Mouse (Mus musculus) mesoderm, embryonic 11.5 days (tissue): ENCODE data around the gene Fgfr2.

Experiments used
- DNase-seq: peaks from one replicate; pipeline ENCODE4 v3.0.0-alpha.2; 2012; ENCODE audit warnings: low read depth, low spot score

Gene Fgfr2

DNA sequence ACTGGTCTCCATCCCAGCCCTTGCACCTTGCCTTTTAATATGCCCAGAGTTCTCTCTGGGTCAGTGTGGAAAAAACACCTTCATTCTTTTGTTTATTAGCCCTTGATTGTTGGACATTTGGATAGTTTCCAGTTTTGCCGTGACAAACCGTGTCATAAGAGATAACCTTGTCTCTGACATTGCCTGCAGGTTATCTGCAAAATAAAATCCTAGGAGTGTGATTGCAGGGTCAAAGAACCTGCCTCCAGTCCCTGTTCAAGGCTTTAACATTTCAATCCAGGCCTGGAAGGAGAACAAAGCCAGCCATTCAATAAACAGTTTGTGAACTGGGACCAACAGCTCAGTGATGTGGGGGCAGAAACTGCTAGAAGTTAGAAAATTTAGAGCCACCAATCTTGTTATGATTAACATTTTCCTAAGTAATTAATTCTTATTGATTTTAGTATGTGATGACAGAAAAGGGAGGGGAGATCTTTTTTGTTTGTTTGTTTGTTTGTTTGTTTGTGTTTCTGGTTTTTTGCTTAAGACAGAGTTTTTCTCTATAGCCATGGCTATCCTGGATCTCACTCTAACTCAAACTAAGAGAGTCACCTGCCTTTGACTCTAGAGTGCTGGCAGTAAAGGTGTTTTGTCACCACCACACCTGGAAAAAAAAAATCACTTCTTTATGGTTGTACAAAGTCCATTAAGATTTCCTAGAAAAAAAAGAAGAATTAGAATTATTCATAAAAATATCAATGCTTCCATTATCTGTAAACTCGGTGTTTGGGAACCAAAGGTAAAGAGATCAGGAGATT lies 537.3 kb downstream of the Fgfr2 start:
- DNase-seq, result no peak

DNA sequence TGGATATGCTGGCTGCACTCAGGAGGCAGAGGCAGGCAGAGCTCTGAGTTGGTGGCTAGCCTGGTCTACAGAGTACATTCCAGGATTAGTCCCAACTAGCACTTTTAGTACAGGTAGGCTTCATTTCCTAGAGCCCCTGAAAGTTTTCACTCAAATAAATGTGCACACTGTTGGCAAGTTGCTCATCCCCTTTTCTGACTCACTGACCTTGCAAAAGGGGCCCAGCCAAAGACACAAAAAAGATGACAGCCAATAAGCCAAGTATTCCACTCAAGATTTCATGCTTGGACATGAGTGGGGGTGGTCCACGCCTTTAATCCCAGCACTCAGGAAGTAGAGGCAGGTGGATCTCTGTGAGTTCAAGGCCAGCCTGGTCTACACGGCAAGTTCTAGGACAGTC lies 541.7 kb downstream of the Fgfr2 start:
- DNase-seq, result no peak

DNA sequence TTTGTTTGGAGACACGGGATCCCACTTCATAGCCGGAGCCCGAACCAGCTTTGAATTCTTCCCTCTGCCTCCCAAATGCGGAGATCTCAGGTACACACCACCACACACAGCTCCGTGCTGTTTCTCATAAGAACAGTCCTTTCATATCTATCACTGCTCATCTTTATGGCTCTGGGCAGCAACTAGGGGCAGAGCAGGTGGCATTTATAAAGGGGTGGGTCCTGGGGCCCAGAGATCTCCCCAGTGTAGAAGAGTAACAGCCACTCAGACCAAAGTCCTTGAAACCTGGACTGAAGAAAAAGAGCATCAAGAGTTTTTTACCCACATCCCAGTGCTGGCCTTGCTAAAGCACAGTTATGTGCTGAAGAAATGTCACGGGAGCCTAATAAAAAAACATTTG lies 542.6 kb downstream of the Fgfr2 start:
- no peak for DNase-seq

DNA sequence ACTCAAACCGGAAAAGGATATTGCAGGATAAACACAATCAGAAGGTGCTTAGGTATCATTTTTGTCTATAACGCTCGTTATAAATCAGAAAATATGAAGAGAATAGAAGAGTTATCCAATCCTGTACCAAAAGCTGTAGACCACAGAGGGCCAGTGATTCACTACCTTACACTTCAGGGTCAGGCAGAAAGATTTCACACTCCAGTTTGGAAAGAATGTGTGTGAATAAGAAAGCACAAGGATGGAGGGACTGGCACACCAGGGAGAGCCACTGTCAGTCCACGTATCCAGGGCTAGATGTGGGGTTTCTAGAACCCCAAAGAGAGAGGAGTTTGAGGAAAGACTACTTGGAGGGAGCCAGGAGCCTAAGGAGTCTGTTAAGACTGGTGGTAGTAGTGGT lies 546.3 kb downstream of the Fgfr2 start:
- DNase-seq, result no peak

DNA sequence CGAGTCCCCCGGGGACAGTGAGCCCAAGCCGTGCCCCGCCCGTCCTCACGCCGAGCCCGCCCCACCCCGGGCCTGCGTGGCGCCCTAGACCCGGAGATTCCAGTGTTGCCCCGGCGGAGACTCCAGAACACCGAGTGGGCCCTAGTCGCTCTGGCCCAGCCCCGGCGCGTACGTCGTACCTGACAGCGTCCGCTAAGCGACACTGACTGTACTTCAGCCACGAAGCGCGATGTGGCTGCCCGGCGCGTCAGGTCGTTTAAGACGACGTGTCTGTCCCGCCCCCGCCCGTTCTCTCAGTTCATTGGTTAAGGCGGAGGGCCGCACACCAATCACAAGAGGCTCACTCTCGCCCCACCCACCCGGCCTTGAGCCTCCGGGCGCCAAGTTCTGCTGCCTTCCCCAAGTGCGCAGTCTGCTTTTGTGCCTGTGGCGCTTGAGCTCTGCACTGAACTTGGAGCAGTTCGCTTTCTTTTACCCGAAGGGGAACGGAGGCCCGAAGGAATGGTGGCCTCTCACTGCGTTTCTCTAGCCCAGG lies 547.0 kb downstream of the Fgfr2 start, which contains the start of gene Oat:
Gene Oat, minus strand, starts transcription at position 283 of the 535 bp plus-strand sequence.
- DNase-seq, result peak; percentile 96

DNA sequence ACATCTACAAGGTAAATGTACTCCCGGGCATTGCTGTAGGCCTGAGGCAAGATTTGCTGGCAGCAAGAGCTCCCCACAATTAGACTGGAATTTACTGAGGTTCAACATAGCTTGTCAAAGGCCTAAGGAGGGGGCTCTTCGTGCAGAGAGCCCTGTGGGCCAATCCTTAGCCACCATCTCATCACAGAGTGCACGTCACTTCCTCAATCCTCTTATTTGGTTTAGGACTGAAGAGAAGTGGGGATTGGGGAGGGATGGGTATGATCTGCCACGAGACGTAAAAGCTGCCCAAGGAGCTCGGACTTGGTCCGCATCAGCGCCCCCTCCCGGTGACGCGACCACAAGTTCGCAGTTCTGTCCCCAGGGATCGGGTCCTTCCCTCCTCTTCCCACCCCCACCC lies 547.5 kb downstream of the Fgfr2 start:
- DNase-seq, result peak; percentile 93

DNA sequence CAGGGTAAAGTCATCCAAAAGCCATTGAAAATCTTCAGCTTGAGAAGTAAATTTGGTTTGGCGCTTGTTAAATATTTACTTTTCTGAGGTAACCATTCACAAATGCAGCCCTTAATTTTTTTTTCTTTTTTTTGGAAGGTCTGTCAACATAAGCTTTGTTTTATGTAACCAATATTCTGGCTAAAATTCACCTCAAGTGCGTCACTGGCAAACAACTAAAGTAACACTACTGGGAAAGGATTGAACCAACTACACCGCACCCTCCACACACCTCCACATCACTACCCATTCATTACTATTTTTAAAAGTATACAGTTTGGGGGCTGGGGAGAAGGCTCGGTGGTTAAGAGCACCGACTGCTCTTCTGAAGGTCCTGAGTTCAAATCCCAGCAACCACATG lies 548.5 kb downstream of the Fgfr2 start:
- no peak for DNase-seq

DNA sequence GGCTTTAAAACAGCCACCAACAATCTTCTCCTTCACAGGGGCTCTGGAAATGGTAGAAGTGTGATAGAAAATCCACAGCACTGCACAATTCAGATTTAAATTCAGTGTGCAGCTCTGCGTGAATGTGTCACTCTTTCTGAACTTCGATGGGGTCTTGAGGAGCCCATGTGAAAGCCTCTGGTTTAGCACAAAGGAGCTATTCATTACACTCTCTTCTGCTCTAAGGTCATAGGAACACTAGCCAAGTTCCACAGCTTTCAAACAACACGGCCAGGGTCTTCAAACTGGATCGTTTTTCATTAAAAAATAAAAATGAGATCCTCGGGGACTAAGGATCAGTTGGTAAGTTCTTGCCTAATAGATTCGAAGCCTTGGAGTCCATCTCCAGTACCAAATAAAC lies 549.9 kb downstream of the Fgfr2 start:
- DNase-seq, result no peak

DNA sequence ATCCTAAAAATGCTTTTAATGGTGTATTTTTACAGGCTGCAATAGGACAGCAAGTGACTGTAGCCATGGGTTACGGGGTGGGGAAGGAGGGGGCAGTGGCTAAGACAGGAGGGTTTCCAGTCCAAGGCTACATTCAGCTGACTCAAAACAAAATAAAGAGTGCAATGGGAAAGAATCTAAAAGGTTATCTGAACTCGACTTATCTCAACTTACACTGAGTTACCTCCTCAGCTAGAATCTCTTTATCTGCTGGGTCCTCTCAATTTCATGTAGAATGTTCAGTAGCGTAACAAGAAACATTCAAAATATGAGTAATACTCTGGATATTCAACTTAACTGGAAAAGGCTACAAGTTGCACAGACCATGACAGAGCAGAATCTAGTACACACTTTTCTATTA lies 550.4 kb downstream of the Fgfr2 start:
- no peak for DNase-seq

DNA sequence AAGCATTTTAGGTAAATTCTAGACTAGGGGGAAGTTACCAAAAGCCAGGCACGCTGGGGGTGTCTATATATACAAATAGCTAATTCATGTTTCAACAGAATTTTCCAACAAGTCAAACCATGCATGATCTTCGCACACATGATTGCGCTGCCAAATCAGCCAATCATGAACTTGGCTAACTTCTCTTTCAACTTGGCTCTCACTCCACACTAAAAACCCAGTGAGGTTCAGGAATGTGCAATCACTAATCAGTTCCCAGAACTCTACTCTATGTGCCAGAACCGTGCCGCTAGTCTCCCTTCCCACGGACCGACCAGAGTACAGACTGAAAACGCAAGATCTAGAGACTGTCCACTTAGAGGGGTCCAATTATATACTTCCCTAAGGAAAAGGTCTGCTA lies 551.7 kb downstream of the Fgfr2 start:
- no peak for DNase-seq

DNA sequence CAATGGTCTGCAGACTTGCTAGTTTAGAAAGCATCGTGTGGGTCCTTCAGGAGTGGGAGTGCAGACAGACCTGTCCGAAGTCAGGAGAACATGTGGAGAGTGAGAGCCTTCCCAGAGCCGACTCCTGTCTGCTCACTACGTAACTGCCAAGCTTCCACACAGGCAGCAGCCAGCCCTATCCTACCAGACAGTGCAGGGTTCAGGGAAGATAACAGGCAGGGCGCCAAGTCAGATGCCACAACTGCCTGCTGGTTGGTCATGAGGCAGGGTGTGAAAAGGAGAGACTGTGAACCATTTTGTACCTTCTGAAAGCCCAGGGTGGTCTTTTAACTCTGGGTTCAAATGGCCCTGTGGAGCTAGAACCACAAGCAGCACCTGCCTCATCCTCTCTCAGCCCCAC lies 553.1 kb downstream of the Fgfr2 start:
- no peak for DNase-seq

DNA sequence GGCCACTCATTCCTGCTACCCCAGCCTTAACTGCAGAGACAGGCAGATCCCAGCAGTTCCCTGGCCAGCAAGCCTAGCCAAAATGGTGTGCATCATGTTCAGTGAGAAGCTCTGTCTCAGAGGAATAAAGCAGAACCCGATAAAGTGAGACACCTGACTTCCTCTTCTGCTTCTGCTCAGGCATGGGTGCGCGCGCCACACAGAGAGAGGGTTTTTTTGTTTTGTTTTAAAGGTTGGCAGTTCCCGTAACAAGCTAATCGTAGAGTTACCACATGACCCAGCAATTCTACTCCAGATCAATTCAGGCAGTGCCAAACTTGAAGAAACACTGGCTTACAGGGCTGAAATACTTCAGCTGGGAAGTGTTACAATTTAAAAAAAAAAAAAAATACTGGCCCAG lies 554.3 kb downstream of the Fgfr2 start:
- DNase-seq, result no peak

DNA sequence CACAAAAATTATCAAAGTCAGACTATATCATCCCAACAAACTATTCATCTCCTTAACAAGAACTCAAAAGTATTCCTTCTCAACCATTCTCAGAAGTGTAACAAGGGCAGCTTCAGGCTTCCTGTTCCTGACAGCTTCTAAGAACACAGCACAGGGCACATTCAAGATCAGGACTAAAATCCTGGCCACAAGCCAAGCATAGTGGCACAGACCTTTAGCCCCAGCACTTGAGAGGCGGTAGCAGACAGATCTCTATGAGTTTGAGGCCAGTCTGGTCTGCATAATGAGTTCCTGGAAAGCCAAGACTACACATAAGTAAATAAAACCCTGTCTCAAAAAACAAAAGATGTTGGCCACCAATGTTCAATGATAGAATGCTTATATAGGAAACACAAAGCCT lies 557.3 kb downstream of the Fgfr2 start:
- DNase-seq, result no peak

DNA sequence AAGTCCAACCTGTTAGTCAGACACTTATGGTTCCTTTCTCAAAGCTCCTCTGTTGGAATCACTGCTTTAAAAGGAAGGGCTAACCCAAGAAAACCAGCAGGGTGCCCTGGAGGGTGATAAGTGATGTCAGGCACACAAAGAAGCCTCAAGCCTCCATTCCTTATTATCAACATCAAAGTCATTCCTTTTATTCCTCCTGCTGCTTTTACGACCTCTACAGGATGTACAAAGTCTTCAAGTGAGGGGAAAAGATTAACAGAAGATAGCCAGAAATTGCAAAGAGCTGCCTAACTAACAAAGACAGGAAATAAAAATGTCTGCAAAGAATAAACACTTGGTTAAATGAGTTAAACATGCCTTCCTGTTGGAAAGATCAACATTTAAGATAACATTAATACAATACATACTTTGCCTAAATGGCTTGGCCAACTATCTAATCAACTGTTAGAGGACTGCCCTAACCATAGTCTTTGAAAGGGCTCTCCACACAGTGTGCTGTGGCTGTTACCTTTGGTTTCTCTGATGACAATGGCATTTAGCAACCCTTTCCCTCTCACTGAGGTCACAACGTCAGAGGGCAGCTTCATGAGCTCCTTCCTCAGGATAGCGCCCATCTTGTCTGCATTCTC lies 563.9 kb downstream of the Fgfr2 start:
- no peak for DNase-seq

DNA sequence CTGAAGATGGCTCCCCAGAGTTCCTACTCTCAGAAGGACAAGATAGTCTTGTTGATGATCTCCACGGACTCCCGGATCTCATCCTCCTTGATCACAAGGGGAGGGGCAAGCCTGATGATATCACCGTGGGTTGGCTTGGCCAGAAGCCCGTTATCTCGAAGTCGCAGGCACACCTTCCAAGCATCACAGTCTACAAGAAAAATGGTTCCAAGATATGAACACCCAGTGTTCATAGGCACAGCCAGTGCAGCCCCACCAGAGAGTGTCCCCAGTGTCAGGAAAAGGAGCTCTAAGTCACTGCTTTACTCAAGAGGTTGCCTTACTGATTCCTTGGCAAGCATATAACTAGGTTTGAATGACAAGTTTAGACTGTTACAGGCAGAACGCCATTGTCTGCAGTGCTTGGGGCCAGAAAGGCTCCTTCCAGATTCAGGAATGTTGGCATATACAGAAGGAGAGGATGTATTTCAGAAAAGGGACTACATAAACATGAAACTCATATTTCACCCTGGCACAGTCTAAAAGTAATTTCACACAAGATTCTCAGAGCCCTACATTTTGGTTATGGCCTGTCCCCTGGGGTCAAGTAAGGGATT lies 564.9 kb downstream of the Fgfr2 start:
- no peak for DNase-seq

DNA sequence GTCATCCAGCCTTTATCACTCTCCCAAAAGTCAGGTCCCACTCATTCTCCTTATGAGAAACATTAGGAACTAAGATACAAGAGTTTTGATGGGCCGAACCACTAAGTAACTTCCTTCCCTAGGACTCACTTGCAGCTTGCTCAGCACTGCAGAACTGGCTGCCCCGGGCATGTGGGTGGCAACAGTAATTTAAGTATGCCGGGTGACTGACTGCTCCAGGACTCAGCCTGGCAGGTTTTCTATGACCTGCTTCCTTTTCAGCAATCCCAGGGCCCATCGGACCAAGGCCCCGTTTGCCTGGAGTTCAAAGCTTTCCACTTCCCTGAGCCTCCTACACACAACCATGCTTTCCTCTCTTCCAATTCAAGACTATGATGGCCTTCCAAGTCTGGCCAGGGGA lies 566.6 kb downstream of the Fgfr2 start:
- no peak for DNase-seq

DNA sequence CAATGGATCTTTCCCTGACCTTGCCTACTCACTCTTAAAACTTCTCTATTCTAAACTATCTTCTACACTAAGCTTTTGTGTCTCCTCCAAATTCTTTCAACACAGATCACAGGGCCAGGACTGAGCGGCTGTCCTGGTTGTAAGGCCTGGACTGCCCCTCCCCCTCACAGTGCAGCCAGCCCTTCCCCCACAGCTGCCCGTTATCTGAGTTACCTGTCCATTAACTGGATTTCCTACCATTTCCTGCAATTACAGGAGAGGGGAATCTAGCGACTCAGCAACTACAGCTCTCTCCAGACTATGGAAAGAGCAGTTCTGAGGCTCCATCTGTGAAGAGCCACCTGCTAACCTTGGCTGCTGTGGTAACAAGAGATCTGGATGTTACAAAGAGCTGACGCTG lies 567.2 kb downstream of the Fgfr2 start:
- DNase-seq, result no peak

DNA sequence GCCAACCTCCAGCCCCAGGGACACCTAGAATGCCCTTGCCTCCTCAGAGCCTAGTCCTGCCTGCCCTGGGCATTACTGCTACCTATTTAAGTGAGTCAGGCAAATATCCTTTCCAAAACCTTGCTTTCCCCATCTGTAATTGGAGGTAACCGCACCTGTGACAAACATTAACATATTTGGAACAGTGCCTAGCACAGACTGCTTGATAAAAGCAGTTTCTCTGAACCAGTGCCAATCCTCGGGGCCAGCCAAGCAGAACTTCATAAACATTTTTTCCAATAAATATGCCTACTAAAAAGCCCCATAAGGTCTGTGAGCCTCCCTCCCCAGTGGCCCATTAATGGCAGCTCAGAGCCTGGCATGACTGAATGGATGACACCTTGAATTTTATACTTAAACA lies 569.1 kb downstream of the Fgfr2 start:
- no peak for DNase-seq

DNA sequence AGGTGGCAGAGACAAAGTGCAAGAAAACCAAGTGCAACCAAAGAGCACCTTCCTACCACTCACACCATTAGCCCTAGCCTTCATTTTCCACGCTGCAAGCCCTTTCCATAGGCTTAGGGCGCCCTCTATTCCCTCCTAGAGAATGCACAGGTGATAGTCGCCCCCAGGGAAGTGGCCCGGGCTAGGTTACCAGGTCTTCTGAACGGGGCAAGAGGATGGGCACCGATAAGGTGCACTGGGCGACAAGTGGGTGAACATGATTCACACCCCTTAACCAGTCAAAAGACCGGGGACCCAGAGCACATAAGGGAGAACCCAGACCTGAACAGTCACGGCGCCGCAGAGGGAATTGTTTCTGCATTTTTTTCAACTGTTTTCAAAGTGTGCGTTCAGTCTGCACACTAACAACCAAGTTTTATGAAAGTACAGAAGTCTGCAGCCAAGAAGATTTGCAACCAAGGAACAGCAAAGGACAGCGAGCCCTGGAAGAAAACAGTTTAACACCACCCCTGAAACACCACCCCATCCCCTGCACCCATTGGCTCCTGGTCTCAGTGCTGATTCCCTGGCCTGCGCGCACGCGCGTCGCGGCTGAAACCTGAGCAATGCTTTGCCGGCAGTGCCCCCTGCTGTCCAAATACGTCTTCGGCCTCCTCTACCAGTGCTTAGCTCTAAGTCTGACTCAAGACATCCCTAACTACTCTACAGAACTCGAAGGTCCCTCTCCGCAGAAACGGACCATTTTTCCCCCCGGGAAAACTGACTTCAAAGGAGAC lies 571.6 kb downstream of the Fgfr2 start:
- DNase-seq, result peak; percentile 97

DNA sequence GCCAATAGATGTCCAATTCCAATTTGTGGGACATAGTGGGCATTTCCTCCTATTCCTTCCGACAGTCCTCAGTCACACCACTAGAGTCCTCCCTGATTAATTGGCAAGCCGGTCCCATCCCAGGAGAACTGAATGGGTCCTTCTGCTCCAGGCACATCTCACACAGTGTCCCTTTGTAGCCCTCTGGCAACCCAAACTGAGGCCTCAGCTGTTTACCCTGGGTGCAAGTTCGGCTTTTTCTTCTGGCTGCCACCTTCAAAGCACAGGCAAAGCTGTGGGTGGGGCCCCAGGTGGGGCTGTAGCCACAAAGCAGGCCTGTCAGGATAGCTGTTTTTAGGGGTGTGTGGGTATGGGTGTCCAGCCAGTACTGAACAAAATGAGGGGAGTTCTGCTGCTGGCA lies 576.0 kb downstream of the Fgfr2 start:
- DNase-seq, result no peak

DNA sequence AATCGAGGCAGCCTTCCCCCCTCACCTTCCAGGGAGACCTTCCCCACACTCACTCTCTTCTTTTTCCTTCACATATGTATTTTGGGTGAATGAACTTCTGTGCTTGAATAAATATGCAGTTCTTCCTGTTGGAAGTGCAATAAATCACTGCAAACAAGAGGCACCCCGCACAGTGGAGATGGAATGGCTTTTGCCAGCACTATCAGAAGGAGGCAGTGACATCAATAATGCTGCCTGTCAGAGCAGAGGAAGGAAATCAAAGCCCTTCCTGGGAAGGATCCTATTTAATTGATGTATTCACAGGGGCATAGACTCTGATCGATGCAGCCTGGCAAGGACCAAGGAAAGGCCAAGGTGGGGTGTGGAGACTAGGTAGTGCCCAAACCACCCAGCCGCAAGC lies 580.7 kb downstream of the Fgfr2 start:
- DNase-seq, result peak; percentile 44

DNA sequence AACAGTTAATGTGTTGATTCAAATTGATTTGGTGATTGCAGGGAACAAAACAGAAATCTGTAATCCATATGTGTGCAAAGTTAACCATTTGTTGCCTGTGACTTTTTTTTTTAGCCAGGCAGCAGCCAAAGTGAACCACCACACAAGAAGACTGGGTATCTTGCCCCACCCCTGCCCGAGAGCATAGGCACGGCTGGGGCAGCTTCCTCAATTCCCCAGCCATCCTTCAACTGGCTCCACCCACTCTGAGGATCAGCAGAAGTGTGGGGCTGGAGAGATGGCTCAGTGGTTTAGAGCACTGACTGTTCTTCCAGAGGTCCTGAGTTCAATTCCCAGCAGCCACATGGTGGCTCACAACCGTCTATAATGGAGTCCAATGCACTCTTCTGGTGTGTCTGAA lies 581.6 kb downstream of the Fgfr2 start:
- no peak for DNase-seq
